Mouse (Mus musculus): ENCODE measurements around the gene Tnni3. TPM values are rescaled to one million over a fixed set of nuclear protein-coding genes. Genes with fewer than 3 reads are reported as not detected.

The Tnni3 gene
- polyA plus RNA-seq, 1 experiment from 2014 or later, result 2.2 TPM

- H3K4me1 ChIP-seq (replicated peaks), result peaks cover 18% of the 10 kb centered on the region
- H3K27ac ChIP-seq, result peak overlapping the region; percentile 86; the same call in 1 of the 2 replicates
- H3K27me3 ChIP-seq (replicated peaks), result 0 out of 2 replicates have a peak, but pooled peaks cover 3% of the 10 kb centered on the region
- no peaks in the 10 kb centered on the region for H3K9me3 ChIP-seq
- no peak overlapping the region for H3K9ac ChIP-seq
- 27% methylated on average over 6 of the region's 6 CpGs for WGBS
- H3K4me3 ChIP-seq (replicated peaks), result no peak overlapping the region
- H3K4me2 ChIP-seq (replicated peaks), result peak overlapping the region; percentile 87
- ATAC-seq, result no peak
- peaks cover 24% of the 10 kb centered on the region for H3K36me3 ChIP-seq
These were observed 44.4 kb downstream of the Tnni3 start for GRCm38 (mm10) chr7:4479674-4480073.

GRCm38 (mm10) chr7:4478796-4479291 is 45.2 kb downstream of the Tnni3 start:
- Histone ChIP-seq H3K9ac (peak overlapping the region; percentile 53), H3K9me3 (no peaks in the 10 kb centered on the region), H3K36me3 (peaks cover 16% of the 10 kb centered on the region), H3K27me3 (replicated peaks) (peaks cover 7% of the 10 kb centered on the region), H3K27ac (peak overlapping the region; percentile 86), H3K4me1 (replicated peaks) (peaks cover 22% of the 10 kb centered on the region), H3K4me3 (replicated peaks) (peak overlapping the region; percentile 47), H3K4me2 (replicated peaks) (peak overlapping the region; percentile 87)
- 4% methylated on average over 16 of the region's 16 CpGs for WGBS
- peak; percentile 5; the same call in 1 of the 2 replicates for ATAC-seq

- WGBS, result under 1% methylated on average over 39 of the region's 39 CpGs
- H3K36me3 ChIP-seq, result peaks cover 11% of the 10 kb centered on the region
- H3K4me1 ChIP-seq (replicated peaks), result peaks cover 23% of the 10 kb centered on the region
- peak overlapping the region; percentile 87 for H3K4me2 ChIP-seq (replicated peaks)
- H3K27me3 ChIP-seq (replicated peaks), result peaks cover 11% of the 10 kb centered on the region
- H3K9me3 ChIP-seq, result no peaks in the 10 kb centered on the region
- peak overlapping the region; percentile 53 for H3K9ac ChIP-seq
- peak overlapping the region; percentile 47 for H3K4me3 ChIP-seq (replicated peaks)
- H3K27ac ChIP-seq, result peak overlapping the region; percentile 95
- peak; percentile 96 for ATAC-seq
These were observed 45.8 kb downstream of the Tnni3 start for GRCm38 (mm10) chr7:4478021-4478795.

DNA sequence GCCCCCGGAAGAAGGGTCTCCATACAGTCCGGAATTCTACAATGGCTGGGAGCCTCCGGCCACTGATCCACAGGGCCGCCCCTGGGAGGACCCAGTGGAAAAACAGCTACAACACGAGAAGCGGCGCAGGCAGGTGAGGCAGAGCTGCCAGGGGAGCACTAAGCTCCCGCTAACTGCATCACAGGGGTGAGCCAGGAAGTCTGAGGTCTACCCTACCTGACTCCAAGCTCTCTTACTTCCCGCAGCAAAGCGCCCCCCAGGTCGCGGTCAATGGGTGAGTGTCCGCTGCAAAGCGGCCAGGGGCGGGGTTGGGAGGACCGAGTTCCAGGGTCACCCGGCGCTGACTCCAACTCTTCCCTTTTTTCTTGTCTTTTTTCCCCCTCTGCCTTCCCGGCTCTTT is 50.1 kb downstream of the Tnni3 start:
- H3K4me1 ChIP-seq (replicated peaks), result peaks cover 22% of the 10 kb centered on the region
- H3K9me3 ChIP-seq, result no peaks in the 10 kb centered on the region
- H3K4me3 ChIP-seq (replicated peaks), result no peak overlapping the region
- no peak for ATAC-seq
- peaks cover 29% of the 10 kb centered on the region for H3K27me3 ChIP-seq (replicated peaks)
- no peak overlapping the region for H3K27ac ChIP-seq
- WGBS, result 11% methylated on average over 19 of the region's 19 CpGs
- H3K9ac ChIP-seq, result no peak overlapping the region
- H3K36me3 ChIP-seq, result no peaks in the 10 kb centered on the region
- no peak overlapping the region for H3K4me2 ChIP-seq (replicated peaks)

GRCm38 (mm10) chr7:4471179-4471555 is 52.9 kb downstream of the Tnni3 start:
- Histone ChIP-seq H3K9me3 (no peaks in the 10 kb centered on the region), H3K9ac (0 out of 2 replicates have a peak overlapping the region, but pooled peaks have one; percentile 33)
- WGBS, result under 1% methylated on average over 24 of the region's 24 CpGs

DNA sequence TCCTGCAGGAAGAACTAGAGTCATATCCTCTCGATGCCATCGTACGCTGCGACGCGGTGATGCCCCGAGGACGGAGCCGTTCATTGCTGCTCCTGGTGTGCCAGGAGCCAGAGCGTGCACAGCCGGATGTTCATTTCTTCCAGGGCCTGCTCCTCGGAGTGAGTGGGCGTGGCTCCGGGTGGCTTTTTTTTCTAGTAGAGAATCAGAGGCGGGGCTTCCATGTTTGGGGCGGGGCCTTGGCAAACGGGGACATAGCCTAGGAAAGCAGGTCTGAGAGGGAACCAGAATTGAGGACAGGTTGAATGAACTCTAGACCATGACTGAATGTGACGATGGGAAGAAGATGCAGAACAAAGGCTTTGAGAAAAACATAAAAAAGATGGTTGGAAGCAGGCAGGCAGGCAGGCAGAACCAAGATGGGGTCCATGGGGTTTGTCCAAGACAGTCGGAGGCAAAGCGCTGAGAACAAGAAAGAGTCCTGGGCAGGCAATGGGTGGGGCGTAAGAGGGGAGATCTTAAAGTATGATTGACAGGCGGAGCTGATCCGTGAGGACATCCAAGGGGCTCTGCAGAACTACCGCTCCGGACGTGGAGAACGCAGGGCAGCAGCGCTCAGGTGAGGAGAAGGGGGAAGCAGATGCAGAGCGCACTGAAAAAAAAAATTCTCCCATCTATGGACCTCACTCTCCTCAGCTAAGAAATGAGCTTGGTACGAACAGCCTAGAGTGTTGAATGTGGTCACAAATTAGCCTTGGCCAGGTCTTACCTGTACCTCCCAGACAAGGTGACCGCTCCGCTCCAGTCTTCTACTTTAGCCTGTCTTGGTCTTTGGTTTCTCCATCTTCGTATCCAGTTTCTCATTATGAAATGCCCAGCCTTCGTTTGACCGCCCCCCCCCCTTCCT is 53.5 kb downstream of the Tnni3 start:
- Histone ChIP-seq H3K4me3 (replicated peaks) (peak overlapping the region; percentile 37), H3K36me3 (no peaks in the 10 kb centered on the region), H3K4me2 (replicated peaks) (peak overlapping the region; percentile 87), H3K27ac (no peak overlapping the region), H3K27me3 (replicated peaks) (peaks cover 29% of the 10 kb centered on the region), H3K9ac (peak overlapping the region; percentile 33; the same call in 1 of the 2 replicates), H3K4me1 (replicated peaks) (peaks cover 11% of the 10 kb centered on the region; the same call in 1 of the 2 replicates), H3K9me3 (no peaks in the 10 kb centered on the region)
- WGBS, result 4% methylated on average over 35 of the region's 35 CpGs
- ATAC-seq, result peak; percentile 80

More at GRCm38 (mm10) chr7:4471179-4471555, 52.9 kb downstream of the Tnni3 start:
- Histone ChIP-seq H3K4me2 (replicated peaks) (peak overlapping the region; percentile 87), H3K27ac (no peak overlapping the region), H3K27me3 (replicated peaks) (peaks cover 29% of the 10 kb centered on the region), H3K4me1 (replicated peaks) (peaks cover 11% of the 10 kb centered on the region; the same call in 1 of the 2 replicates), H3K36me3 (no peaks in the 10 kb centered on the region), H3K4me3 (replicated peaks) (peak overlapping the region; percentile 37)
- ATAC-seq, result peak; percentile 84

Other genes with a start within 250 kb of the Tnni3 start
- 0.13 TPM in 1 of 2 replicates, not detected in the other for gene Ncr1, start 186.5 kb downstream of the Tnni3 start, polyA plus RNA-seq (2015; fragmentation: Nextera tagmentation; extraction: Ambion mirVana)
- gene Gp6, start 126.5 kb downstream of the Tnni3 start, polyA plus RNA-seq (2015; fragmentation: Nextera tagmentation; extraction: Ambion mirVana), result 0.08 and 0.19 TPM in 2 replicates
- gene Rdh13, start 78.6 kb downstream of the Tnni3 start, polyA plus RNA-seq (2015; fragmentation: Nextera tagmentation; extraction: Ambion mirVana), result 28.7 and 28.9 TPM in 2 replicates
- 3.4 and 3.9 TPM in 2 replicates for gene Eps8l1, start 63.6 kb downstream of the Tnni3 start, polyA plus RNA-seq (2015; fragmentation: Nextera tagmentation; extraction: Ambion mirVana)
- 42.4 and 45.8 TPM in 2 replicates for gene Ppp1r12c, start 22.5 kb downstream of the Tnni3 start, polyA plus RNA-seq (2015; fragmentation: Nextera tagmentation; extraction: Ambion mirVana)
- gene Tnnt1, start 7.8 kb downstream of the Tnni3 start, polyA plus RNA-seq (2015; fragmentation: Nextera tagmentation; extraction: Ambion mirVana), result 21.3 and 27.1 TPM in 2 replicates
- gene Dnaaf3, start 8.2 kb upstream of the Tnni3 start, polyA plus RNA-seq (2015; fragmentation: Nextera tagmentation; extraction: Ambion mirVana), result 1.1 TPM in 2 replicates
- 7.3 and 7.7 TPM in 2 replicates for gene Syt5, start 23.3 kb upstream of the Tnni3 start, polyA plus RNA-seq (2015; fragmentation: Nextera tagmentation; extraction: Ambion mirVana)
- 1.1 and 1.6 TPM in 2 replicates for gene Ptprh, start 79.8 kb upstream of the Tnni3 start, polyA plus RNA-seq (2015; fragmentation: Nextera tagmentation; extraction: Ambion mirVana)
- gene Tmem86b, start 107.2 kb upstream of the Tnni3 start, polyA plus RNA-seq (2015; fragmentation: Nextera tagmentation; extraction: Ambion mirVana), result 9.1 and 11.7 TPM in 2 replicates
- gene Ppp6r1, start 134.8 kb upstream of the Tnni3 start, polyA plus RNA-seq (2015; fragmentation: Nextera tagmentation; extraction: Ambion mirVana), result 8.1 and 9.0 TPM in 2 replicates
- gene Hspbp1, start 160.8 kb upstream of the Tnni3 start, polyA plus RNA-seq (2015; fragmentation: Nextera tagmentation; extraction: Ambion mirVana), result 92.4 and 98.2 TPM in 2 replicates
- 0.63 and 1.1 TPM in 2 replicates for gene Brsk1, start 166.4 kb upstream of the Tnni3 start, polyA plus RNA-seq (2015; fragmentation: Nextera tagmentation; extraction: Ambion mirVana)
- gene Tmem150b, start 201.0 kb upstream of the Tnni3 start, polyA plus RNA-seq (2015; fragmentation: Nextera tagmentation; extraction: Ambion mirVana), result 2.2 and 3.6 TPM in 2 replicates
- 63.7 and 66.8 TPM in 2 replicates for gene Kmt5c, start 215.9 kb upstream of the Tnni3 start, polyA plus RNA-seq (2015; fragmentation: Nextera tagmentation; extraction: Ambion mirVana)
- 45.5 and 53.0 TPM in 2 replicates for gene Cox6b2, start 228.9 kb upstream of the Tnni3 start, polyA plus RNA-seq (2015; fragmentation: Nextera tagmentation; extraction: Ambion mirVana)
- not detected in 2 replicates for gene Fam71e2, start 247.1 kb upstream of the Tnni3 start, polyA plus RNA-seq (2015; fragmentation: Nextera tagmentation; extraction: Ambion mirVana)